Mouse (Mus musculus): ENCODE measurements around the gene Tmod1.

GRCm38 (mm10) chr4:46102078-46102769 is 63.5 kb downstream of the Tmod1 start:
- TF ChIP-seq GATA1 (IDR thresholded peaks at IDR 0.05; ENCODE audit: borderline replicate concordance, low read length): no peak
- no peak for TF ChIP-seq FLI1 (IDR thresholded peaks at IDR 0.05; ENCODE audit: low read length)
